Mouse (Mus musculus): Measurements from ENCODE around the gene Ptprn2. TPM values are rescaled to one million over a fixed set of nuclear protein-coding genes. Genes with fewer than 3 reads are reported as not detected.

Ptprn2 gene
- total and polyA plus RNA-seq, 3 experiments = 0.22 TPM; not detected in 2

- no peaks in the 10 kb centered on the region for H3K4me1 ChIP-seq (ENCODE audit: insufficient read depth, low read depth, low read length)
- no peaks in the 10 kb centered on the region for H3K27me3 ChIP-seq (ENCODE audit: insufficient read depth, low read length)
- no peaks in the 10 kb centered on the region for H3K9me3 ChIP-seq (replicated peaks)
- ATAC-seq (ENCODE audit: extremely low read depth, insufficient number of reproducible peaks, low FRiP score, poor library complexity, severe bottlenecking) (no peak), DNase-seq (ENCODE audit: low spot score) (no peak)
- H3K36me3 ChIP-seq (replicated peaks) = no peaks in the 10 kb centered on the region
- no peak for TF ChIP-seq TAL1 (conservative IDR thresholded peaks at IDR 0.05; ENCODE audit: low read depth, low read length)
- TF ChIP-seq POLR2AphosphoS5 (IDR thresholded peaks at IDR 0.05; ENCODE audit: insufficient replicate concordance, low read depth, low read length) = no peak
- TF ChIP-seq GATA2 (IDR thresholded peaks at IDR 0.05; ENCODE audit: borderline replicate concordance, low read depth, low read length) = no peak
- no peak for TF ChIP-seq GATA1 (IDR thresholded peaks at IDR 0.05; ENCODE audit: borderline replicate concordance, low read length)
- TF ChIP-seq CTCF (IDR thresholded peaks at IDR 0.05; ENCODE audit: low read depth, low read length) = no peak
- H3K4me3 ChIP-seq (ENCODE audit: low read depth, low read length) = no peak overlapping the region
These were observed 70.4 kb downstream of the Ptprn2 start for GRCm38 (mm10) chr12:116555964-116556363.

- TF ChIP-seq TAL1 (conservative IDR thresholded peaks at IDR 0.05; ENCODE audit: low read depth, low read length) = no peak
- TF ChIP-seq CTCF (IDR thresholded peaks at IDR 0.05; ENCODE audit: low read depth, low read length) = no peak
- TF ChIP-seq GATA1 (IDR thresholded peaks at IDR 0.05; ENCODE audit: borderline replicate concordance, low read length) = no peak
- TF ChIP-seq GATA2 (IDR thresholded peaks at IDR 0.05; ENCODE audit: borderline replicate concordance, low read depth, low read length) = no peak
- no peak for TF ChIP-seq POLR2AphosphoS5 (IDR thresholded peaks at IDR 0.05; ENCODE audit: insufficient replicate concordance, low read depth, low read length)
- Histone ChIP-seq H3K36me3 (replicated peaks) (no peaks in the 10 kb centered on the region), H3K4me3 (ENCODE audit: low read depth, low read length) (no peak overlapping the region), H3K4me1 (ENCODE audit: insufficient read depth, low read depth, low read length) (no peaks in the 10 kb centered on the region), H3K27me3 (ENCODE audit: insufficient read depth, low read length) (no peaks in the 10 kb centered on the region), H3K9me3 (replicated peaks) (peaks cover 2% of the 10 kb centered on the region; the same call in 1 of the 2 replicates)
- DNase-seq (ENCODE audit: low spot score) (no peak), ATAC-seq (ENCODE audit: extremely low read depth, insufficient number of reproducible peaks, low FRiP score, poor library complexity, severe bottlenecking) (no peak)
These were observed 78.9 kb downstream of the Ptprn2 start for GRCm38 (mm10) chr12:116564441-116564840.

GRCm38 (mm10) chr12:116566672-116567071 lies 81.2 kb downstream of the Ptprn2 start:
- DNase-seq (ENCODE audit: low spot score) = no peak
- Histone ChIP-seq H3K36me3 (replicated peaks) (no peaks in the 10 kb centered on the region), H3K4me3 (ENCODE audit: low read depth, low read length) (no peak overlapping the region), H3K9me3 (replicated peaks) (peaks cover 2% of the 10 kb centered on the region; the same call in 1 of the 2 replicates), H3K4me1 (ENCODE audit: insufficient read depth, low read depth, low read length) (no peaks in the 10 kb centered on the region), H3K27me3 (ENCODE audit: insufficient read depth, low read length) (no peaks in the 10 kb centered on the region)
- no peak for ATAC-seq (ENCODE audit: extremely low read depth, insufficient number of reproducible peaks, low FRiP score, poor library complexity, severe bottlenecking)
- TF ChIP-seq GATA1 (IDR thresholded peaks at IDR 0.05; ENCODE audit: borderline replicate concordance, low read length) = no peak
- no peak for TF ChIP-seq GATA2 (IDR thresholded peaks at IDR 0.05; ENCODE audit: borderline replicate concordance, low read depth, low read length)
- TF ChIP-seq TAL1 (conservative IDR thresholded peaks at IDR 0.05; ENCODE audit: low read depth, low read length) = no peak
- TF ChIP-seq POLR2AphosphoS5 (IDR thresholded peaks at IDR 0.05; ENCODE audit: insufficient replicate concordance, low read depth, low read length) = no peak
- no peak for TF ChIP-seq CTCF (IDR thresholded peaks at IDR 0.05; ENCODE audit: low read depth, low read length)

- no peak for TF ChIP-seq CTCF (IDR thresholded peaks at IDR 0.05; ENCODE audit: low read depth, low read length)
- TF ChIP-seq POLR2AphosphoS5 (IDR thresholded peaks at IDR 0.05; ENCODE audit: insufficient replicate concordance, low read depth, low read length) = no peak
- no peak for TF ChIP-seq TAL1 (conservative IDR thresholded peaks at IDR 0.05; ENCODE audit: low read depth, low read length)
- no peak for TF ChIP-seq GATA2 (IDR thresholded peaks at IDR 0.05; ENCODE audit: borderline replicate concordance, low read depth, low read length)
- TF ChIP-seq GATA1 (IDR thresholded peaks at IDR 0.05; ENCODE audit: borderline replicate concordance, low read length) = no peak
- H3K27me3 ChIP-seq (ENCODE audit: insufficient read depth, low read length) = no peaks in the 10 kb centered on the region
- no peaks in the 10 kb centered on the region for H3K36me3 ChIP-seq (replicated peaks)
- no peak overlapping the region; the same call in 1 of the 2 replicates for H3K4me3 ChIP-seq (ENCODE audit: low read depth, low read length)
- H3K9me3 ChIP-seq (replicated peaks) = peaks cover 2% of the 10 kb centered on the region; the same call in 1 of the 2 replicates
- ATAC-seq (ENCODE audit: extremely low read depth, insufficient number of reproducible peaks, low FRiP score, poor library complexity, severe bottlenecking) = no peak
- no peaks in the 10 kb centered on the region for H3K4me1 ChIP-seq (ENCODE audit: insufficient read depth, low read depth, low read length)
- DNase-seq (ENCODE audit: low spot score) = no peak
These were observed 81.7 kb downstream of the Ptprn2 start for GRCm38 (mm10) chr12:116567170-116567569.

GRCm38 (mm10) chr12:116569568-116569967 lies 84.0 kb downstream of the Ptprn2 start:
- Histone ChIP-seq H3K4me1 (ENCODE audit: insufficient read depth, low read depth, low read length) (no peaks in the 10 kb centered on the region), H3K27me3 (ENCODE audit: insufficient read depth, low read length) (no peaks in the 10 kb centered on the region), H3K36me3 (replicated peaks) (no peaks in the 10 kb centered on the region), H3K9me3 (replicated peaks) (peaks cover 2% of the 10 kb centered on the region; the same call in 1 of the 2 replicates), H3K4me3 (ENCODE audit: low read depth, low read length) (no peak overlapping the region)
- no peak for TF ChIP-seq GATA1 (IDR thresholded peaks at IDR 0.05; ENCODE audit: borderline replicate concordance, low read length)
- TF ChIP-seq CTCF (IDR thresholded peaks at IDR 0.05; ENCODE audit: low read depth, low read length) = no peak
- TF ChIP-seq TAL1 (conservative IDR thresholded peaks at IDR 0.05; ENCODE audit: low read depth, low read length) = no peak
- TF ChIP-seq GATA2 (IDR thresholded peaks at IDR 0.05; ENCODE audit: borderline replicate concordance, low read depth, low read length) = no peak
- no peak for TF ChIP-seq POLR2AphosphoS5 (IDR thresholded peaks at IDR 0.05; ENCODE audit: insufficient replicate concordance, low read depth, low read length)
- no peak for DNase-seq (ENCODE audit: low spot score)
- no peak for ATAC-seq (ENCODE audit: extremely low read depth, insufficient number of reproducible peaks, low FRiP score, poor library complexity, severe bottlenecking)

GRCm38 (mm10) chr12:116574102-116574501 lies 88.6 kb downstream of the Ptprn2 start:
- no peaks in the 10 kb centered on the region for H3K4me1 ChIP-seq (ENCODE audit: insufficient read depth, low read depth, low read length)
- ATAC-seq (ENCODE audit: extremely low read depth, insufficient number of reproducible peaks, low FRiP score, poor library complexity, severe bottlenecking) = no peak
- H3K9me3 ChIP-seq (replicated peaks) = no peaks in the 10 kb centered on the region
- no peaks in the 10 kb centered on the region for H3K36me3 ChIP-seq (replicated peaks)
- no peak for DNase-seq (ENCODE audit: low spot score)
- H3K4me3 ChIP-seq (ENCODE audit: low read depth, low read length) = no peak overlapping the region
- TF ChIP-seq GATA1 (IDR thresholded peaks at IDR 0.05; ENCODE audit: borderline replicate concordance, low read length) (no peak), TAL1 (conservative IDR thresholded peaks at IDR 0.05; ENCODE audit: low read depth, low read length) (no peak), POLR2AphosphoS5 (IDR thresholded peaks at IDR 0.05; ENCODE audit: insufficient replicate concordance, low read depth, low read length) (no peak), GATA2 (IDR thresholded peaks at IDR 0.05; ENCODE audit: borderline replicate concordance, low read depth, low read length) (no peak), CTCF (IDR thresholded peaks at IDR 0.05; ENCODE audit: low read depth, low read length) (no peak)
- H3K27me3 ChIP-seq (ENCODE audit: insufficient read depth, low read length) = no peaks in the 10 kb centered on the region
